Mouse (Mus musculus): Measurements from ENCODE around the gene Mb.

Gene Mb

GRCm38 (mm10) chr15:77050570-77050969, at the start of gene Mb:
Gene Mb, minus strand, starts transcription at chr15:77050670.
- no peak for DNase-seq

- no peak for DNase-seq
Observed at GRCm38 (mm10) chr15:77099756-77100155, 49.3 kb upstream of the Mb start.

DNA sequence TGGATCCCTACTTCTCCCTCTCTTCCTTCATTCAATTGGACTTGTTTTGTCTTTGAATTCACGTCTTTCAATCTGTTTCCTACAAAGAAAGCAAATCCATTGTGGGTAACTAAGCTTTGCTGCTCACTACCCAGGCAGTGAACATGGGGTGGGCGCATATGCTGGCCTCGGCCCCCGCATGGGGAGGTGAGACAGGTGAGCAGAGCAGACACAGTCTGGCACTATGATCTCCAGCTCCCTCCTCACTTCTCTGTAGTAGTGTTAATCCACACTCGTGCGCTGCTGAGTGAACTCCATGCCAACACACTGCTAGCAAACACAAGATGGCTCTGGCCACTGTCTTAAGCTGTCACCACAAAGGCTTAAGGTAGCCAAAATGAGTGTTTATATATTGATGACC, 46.9 kb upstream of the Mb start:
- DNase-seq: no peak

GRCm38 (mm10) chr15:77095216-77095615, 44.7 kb upstream of the Mb start:
- no peak for DNase-seq

- DNase-seq: no peak
Observed at GRCm38 (mm10) chr15:77094431-77094830, 44.0 kb upstream of the Mb start.

DNA sequence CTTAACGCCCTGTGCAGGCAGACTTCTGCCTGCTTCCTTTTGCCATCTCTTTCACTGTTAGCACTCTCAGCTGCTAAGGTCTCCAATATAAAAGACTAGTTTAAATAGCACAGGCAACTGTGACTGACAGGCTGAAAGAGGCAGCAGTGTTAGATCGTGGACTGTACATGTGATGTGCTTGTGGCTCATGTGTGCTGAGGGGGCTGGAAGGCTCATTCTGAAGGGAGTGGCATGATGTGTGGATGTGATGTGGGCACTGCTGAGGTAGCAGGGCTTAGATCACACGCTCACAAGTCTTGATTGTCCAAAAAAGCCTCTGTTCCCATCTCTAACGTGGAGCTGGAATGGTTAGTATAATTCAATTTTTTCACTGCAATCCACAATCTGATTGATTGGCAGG, 40.9 kb upstream of the Mb start:
- no peak for DNase-seq

GRCm38 (mm10) chr15:77090531-77090930, 40.1 kb upstream of the Mb start:
- no peak for DNase-seq

GRCm38 (mm10) chr15:77089249-77089648, 38.8 kb upstream of the Mb start:
- no peak for DNase-seq

DNA sequence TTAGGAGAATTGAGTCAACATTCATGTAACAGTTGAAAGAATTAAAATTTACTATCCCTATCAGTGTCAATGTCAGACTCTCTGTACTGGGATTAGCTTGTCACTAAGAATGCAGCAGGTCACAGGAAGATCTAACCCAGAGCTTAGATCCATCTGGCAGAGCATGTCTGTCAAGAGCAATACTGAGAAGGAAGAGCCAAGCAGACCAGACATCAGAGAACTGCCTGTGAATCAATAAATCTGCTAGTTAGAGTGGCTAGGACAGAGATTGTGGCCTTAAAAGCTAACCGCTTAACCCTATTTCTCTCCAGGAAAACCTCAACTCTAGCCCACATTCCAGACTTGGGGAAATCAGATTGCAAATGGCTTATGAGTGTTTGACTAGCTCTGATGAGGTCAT, 36.0 kb upstream of the Mb start:
- DNase-seq: no peak

DNA sequence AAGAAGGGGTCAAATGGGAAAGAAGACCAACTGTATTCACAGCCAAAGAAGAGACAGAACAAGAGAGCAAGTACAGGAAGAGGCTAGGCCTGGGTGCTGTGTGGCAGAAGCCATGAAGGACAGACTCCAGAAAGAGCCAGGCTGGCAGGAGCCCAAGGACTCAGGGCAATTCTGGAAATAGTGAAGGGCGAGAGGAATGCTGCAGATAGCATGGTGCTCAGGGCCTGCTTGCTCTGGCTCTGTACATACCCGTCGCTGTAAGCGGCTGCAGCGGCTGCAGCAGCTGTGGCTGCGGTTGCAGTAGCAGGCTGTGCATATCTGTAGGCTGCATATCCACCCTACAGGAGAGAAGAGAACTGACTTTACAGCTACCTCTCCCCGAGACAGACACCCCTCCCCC, 35.3 kb upstream of the Mb start:
- no peak for DNase-seq

DNA sequence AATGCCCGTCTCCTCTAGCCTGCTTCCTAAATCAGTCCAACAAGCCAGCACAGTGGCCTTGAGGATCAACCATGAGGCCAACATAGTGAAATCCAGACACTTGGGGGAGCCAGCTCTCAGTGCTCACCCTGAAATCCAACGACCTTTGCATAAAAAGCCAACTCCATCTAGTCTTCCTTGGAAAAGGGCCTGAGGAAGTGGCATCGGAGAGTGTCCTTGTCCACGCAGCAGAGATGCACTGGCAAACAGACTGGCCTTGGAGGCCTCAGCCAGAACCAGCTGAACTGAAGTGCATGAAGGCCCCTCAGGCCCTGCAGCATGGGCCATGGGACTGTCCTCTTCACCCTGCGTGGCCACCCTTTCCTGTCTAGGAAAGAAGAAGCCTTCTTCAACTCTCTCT, 31.0 kb upstream of the Mb start:
- no peak for DNase-seq

- no peak for DNase-seq
Observed at GRCm38 (mm10) chr15:77080684-77081254, 30.3 kb upstream of the Mb start.

DNA sequence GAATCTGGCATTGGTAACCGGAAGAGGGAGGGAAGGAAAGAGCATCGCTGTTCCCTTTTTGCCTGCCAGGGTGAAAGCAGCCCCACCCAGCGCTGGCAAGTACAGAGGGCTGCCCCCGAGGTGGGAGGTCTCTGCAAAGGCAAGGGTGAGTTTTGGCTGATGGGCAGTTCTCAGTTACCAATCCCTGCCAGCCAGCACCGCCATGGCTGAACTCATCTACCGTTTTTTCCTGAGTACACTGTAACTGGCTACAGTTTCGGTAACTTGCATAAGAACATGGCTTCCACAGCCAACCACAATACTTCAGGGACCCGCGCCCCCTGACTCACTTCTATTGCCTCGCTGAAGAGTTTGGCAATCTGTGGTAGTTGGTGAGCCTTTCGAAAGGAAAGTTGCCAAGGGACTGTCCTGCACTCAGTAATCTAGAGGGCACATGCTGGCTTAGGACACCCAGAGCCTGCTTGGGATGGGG, 29.5 kb upstream of the Mb start:
- DNase-seq: no peak

- no peak for DNase-seq
Observed at GRCm38 (mm10) chr15:77079256-77079822, 28.9 kb upstream of the Mb start.

DNA sequence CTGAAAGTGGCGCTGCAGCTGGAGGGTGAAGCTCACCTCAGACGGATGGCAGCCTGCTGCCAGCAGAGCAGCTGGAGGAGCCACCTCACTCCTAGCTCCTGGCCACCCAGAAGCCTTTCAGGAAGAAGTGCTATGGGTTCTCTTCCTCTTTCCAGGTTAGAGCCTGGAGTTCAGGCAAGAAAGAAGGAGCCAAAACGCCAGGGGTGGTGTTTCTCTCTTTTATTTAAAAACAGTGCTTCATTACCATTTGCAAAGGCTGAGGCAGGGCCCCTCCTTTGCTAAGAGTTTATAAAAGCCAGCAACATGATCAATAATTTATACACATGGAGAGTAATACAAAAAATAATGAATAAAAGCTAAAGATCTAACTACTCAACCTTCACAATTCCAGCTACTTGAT, 28.3 kb upstream of the Mb start:
- no peak for DNase-seq

DNA sequence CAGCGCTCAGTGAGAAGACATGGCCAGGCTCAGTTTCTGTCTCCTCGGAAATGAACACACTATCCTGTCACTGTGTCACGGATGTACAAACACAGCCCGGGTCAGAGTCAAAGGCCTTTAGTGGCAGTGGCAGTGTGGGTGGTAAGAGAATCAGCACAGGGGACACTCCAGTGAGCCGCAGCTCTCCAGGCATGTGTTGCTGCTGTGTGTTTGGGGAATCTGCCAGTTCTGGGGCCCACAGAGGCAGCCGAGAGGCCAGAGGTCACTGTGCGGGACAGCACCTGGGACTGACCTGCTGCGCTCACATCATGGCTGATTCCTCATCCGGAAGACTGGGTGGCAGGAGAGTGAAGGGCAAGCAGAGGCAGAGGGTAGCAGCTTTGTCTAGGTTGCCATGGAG, 27.4 kb upstream of the Mb start:
- DNase-seq: no peak

DNA sequence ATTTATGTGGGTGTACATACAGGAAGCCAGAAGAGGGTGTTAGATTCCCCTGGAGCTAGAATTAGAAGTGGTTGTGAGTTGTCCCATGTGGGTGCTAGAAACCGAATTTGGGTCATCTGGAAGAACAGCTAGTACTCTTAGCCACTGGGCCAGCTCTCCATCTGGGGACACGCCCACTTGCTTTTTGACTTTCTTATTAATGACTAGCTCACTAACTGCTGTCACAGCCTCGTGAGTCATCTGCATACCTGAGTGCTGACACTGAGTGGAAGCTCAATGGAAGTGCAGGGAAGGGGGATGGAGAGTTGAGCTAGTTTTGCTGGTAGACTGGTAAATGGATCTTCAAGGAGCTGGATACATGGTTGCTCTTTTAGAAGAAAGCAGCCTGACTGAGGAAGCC, 26.1 kb upstream of the Mb start:
- no peak for DNase-seq

DNA sequence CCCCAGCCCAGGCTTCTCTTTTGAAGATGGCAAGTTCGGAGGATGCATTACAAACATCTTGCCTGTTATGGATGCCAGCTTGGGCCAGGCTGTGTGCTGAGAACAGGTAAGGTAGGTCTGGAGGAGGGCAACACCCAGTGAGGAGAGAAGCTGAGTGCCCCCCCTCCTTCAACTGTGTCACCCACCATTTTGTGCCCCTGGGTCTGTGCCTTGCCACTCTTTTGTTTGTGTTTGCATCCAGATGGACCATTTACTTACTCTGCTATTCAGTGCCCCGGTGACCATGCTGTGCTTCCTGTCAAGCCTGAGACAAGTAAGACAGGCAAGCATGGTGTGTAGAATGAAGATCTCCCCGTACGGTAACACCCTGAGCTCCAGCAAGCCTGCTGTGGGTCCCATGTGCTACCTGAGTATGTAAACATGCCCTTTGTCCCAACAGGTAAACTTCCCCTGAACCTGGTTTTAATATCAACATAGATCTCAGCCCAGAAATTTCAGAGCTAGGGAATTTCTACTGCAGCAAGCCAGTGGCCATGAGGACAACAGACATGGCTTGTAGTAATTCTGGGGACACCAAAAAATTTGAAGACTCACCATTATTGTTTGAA, 22.2 kb upstream of the Mb start:
- no peak for DNase-seq

DNA sequence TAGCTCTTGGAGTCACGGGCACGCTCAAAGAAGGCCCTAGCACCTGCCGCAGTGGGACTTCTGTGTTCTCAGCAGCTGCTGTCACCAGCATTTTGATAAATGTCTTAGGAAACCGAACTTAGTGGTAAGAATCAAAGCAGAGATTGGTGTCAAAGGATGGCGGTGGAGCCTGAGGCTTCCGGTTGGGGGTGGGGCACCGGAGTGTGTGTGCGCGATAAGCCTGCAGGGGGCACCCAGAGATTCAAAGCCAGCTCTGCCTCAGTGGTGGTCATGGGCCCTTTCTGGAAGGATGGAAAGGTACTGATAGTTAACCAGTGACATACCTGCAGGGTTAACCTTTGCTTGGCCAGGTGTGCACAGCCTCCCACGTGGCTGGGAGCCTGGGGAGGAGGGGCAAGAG, 21.0 kb upstream of the Mb start:
- peak; percentile 67 for DNase-seq

DNA sequence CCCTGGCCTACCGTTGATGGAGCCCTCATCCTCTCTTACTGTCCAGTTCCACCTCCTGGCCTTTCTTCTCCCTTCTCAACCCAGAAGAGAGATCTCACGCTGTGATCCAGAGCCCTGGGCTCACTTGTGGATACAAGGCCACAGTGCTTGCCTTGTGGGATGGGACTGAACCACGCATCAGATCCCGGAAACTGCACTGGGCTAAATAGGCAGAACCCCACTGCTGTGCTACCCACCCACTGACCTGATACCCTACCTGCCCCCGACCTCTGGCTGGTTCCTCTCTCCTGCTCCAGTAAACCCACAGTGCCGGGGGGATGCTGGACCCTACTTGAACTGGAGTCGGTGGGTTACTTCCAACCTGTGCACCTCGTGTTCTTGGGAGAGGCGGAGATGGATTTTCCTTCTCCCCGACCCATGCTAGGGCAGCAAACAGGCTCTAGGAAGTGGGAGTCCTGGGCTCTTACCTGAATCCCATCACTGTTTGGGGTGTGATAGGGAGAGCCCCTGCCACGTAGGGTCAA, 20.3 kb upstream of the Mb start:
- DNase-seq: no peak

DNA sequence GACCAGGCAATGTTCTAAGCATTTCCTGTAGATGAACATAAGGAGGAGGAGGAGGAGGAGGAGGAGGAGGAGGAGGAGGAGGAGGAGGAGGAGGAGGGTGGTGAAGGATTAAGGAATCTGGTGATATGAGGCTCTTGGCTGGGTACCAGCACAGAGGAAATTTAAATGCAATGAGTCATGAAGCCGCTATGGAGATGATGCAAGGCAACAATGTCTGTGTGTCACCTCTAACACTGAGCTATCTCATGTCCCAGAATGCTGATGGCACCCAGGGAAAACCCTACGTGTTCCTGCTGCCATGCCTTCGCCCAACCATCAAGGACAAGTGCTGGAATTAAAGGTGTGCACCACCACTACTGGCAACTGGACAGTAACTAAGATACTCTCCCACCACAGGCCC, 18.5 kb upstream of the Mb start:
- DNase-seq: no peak

DNA sequence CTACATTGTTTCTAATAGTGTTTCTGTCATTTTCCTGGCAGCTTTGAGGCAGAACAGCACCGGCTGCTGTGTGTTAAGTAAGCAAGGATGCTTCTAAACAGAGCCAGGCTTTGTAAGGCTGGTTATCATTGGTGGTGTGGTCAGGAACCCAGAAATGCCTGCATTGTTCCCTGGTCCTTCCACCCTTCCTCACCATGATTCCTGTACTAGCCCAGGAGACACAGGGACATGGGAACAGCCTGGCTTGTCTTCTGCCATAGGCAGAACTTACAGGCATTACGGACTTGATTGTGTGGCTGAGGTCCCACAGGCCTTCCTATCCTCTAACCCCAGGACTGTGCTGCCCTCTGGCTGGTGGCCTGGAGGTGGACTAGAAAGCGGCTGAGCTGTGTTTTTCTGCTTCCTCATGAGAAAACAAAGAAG, 18.0 kb upstream of the Mb start:
- DNase-seq: no peak

DNA sequence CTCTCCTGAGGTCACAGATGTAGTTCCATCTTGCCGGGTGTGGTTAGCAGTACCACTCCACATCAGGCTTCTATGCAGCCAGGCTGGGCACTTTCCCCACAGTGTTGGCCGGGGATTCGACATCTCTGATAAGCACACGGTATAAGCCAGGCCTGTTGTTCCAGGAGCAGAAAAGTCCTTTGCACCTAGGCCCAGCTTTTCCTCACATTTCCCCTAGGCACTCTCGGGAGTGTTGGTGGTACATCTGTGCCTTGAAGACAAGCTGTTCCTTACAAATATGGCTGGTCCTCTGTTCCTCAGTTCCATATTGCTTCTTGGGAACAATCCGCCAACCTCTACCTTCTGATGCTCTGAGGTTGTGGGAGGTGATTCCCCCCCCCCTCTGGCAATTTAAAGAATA, 15.8 kb upstream of the Mb start:
- DNase-seq: no peak

GRCm38 (mm10) chr15:77065259-77065852, 14.9 kb upstream of the Mb start:
- DNase-seq: no peak

Data from embryo, embryonic 11 days (tissue).